Mouse (Mus musculus): ENCODE results near the gene Grik5.

DNA sequence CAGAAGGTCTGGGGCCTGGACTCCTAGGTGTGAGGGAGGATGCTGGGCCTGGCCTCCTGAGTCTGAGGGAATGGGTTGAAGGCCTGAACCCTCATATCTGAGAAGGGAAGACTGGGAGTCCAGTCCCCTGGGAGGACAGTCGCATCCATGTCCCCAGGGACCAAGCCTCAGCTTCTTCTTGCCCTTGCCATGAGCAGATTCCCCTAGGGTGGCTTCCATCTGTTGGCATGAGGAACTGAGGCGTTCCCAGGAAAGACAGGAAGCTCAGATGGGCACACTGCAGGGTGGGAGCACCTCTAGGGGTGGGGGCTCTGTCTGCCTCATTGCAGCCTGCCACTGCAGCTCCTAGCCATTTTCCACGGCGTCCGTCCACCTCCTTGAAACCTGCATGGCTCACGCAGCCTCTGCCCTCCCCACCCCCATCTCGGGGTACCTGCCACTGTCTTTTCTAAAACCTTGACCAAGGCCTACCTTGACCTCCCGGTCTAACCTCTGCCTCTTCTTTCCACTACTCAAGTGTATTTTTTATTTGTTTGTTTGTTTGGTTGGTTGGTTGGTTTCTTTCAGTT, 68.2 kb downstream of the Grik5 start:
- TF ChIP-seq CTCF (IDR thresholded peaks at IDR 0.05; ENCODE audit: control insufficient read depth, insufficient read depth, low read length) (no peak), POLR2A (IDR thresholded peaks at IDR 0.05; ENCODE audit: borderline replicate concordance, control insufficient read depth, low read depth, low read length) (no peak)
